Mouse (Mus musculus) lung, adult 2 months (tissue): ENCODE data around the gene Arid5b. TPM values are rescaled to one million over a fixed set of nuclear protein-coding genes. Genes with fewer than 3 reads are reported as not detected.

Experiments used
- DNase-seq: peaks from one replicate; pipeline ENCODE4 v3.0.0; 2022
- H3K4me1 ChIP-seq: fragments of 200-500 bp; 2 replicates; pipeline ENCODE4 v1.6.1; 2011; ENCODE audit warnings: low read length; ENCODE audit not compliant: control insufficient read depth, insufficient read depth
- H3K4me3 ChIP-seq: fragments of 200-500 bp; replicated peaks from 2 replicates; pipeline ENCODE3; 2011; ENCODE audit warnings: low read depth, mild to moderate bottlenecking, control low read depth, low read length; ENCODE audit errors: extremely low read depth
- CTCF ChIP-seq: fragments of 200-500 bp; IDR thresholded peaks from 2 replicates; pipeline ENCODE4 v1.5.1; 2011; ENCODE audit warnings: mild to moderate bottlenecking, low read length, control low read depth; ENCODE audit not compliant: insufficient read depth
- POLR2A ChIP-seq: fragments of 200-500 bp; IDR thresholded peaks from 2 replicates; pipeline ENCODE4 v1.6.1; 2011; ENCODE audit warnings: low read depth, mild to moderate bottlenecking, control low read depth, low read length, borderline replicate concordance; ENCODE audit errors: extremely low read depth
- WGBS: fragments of 180-500 bp; shearing (Covaris S2); methylation state at CpG from one replicate; pipeline ENCODE4 v1.1.7; 2018; 5-methylcytosine and 5-hydroxymethylcytosine counted together
- polyA plus RNA-seq: library from polyadenylated mRNA; depleted of rRNA; stranded (reverse); fragments of >200 nt; gene quantifications from 2 replicates; pipeline ENCODE4 v1.2.3, GENCODE M21; 2012

Arid5b gene
- polyA plus RNA-seq, 1 experiment = 20.1 TPM

- no peak for TF ChIP-seq CTCF
- TF ChIP-seq POLR2A = no peak
- H3K4me3 ChIP-seq = no peak overlapping the region
- H3K4me1 ChIP-seq = no peaks in the 10 kb centered on the region
Observed at GRCm38 (mm10) chr10:68289465-68289864, 10.9 kb upstream of the Arid5b start.

GRCm38 (mm10) chr10:68282466-68283391 lies 4.2 kb upstream of the Arid5b start:
- Histone ChIP-seq H3K4me1 (no peaks in the 10 kb centered on the region), H3K4me3 (peak overlapping the region; percentile 55)
- peak; percentile 42; the same call in 1 of the 2 replicates for TF ChIP-seq POLR2A
- TF ChIP-seq CTCF = peak; percentile 70
- DNase-seq = peak; percentile 72
- under 1% methylated on average over 27 of the region's 27 CpGs for WGBS

More at GRCm38 (mm10) chr10:68289465-68289864, 10.9 kb upstream of the Arid5b start:
- DNase-seq = no peak
- 78% methylated on average over 4 of the region's 4 CpGs for WGBS

GRCm38 (mm10) chr10:68281775-68282106 lies 3.2 kb upstream of the Arid5b start:
- H3K4me1 ChIP-seq = no peaks in the 10 kb centered on the region
- no peak overlapping the region for H3K4me3 ChIP-seq
- DNase-seq = no peak
- TF ChIP-seq CTCF (no peak), POLR2A (no peak)
- WGBS = 65% methylated on average over 3 of the region's 3 CpGs

GRCm38 (mm10) chr10:68281076-68281774 lies 2.7 kb upstream of the Arid5b start:
- DNase-seq = no peak
- TF ChIP-seq POLR2A (no peak), CTCF (no peak)
- 75% methylated on average over 6 of the region's 6 CpGs for WGBS
- no peak overlapping the region for H3K4me3 ChIP-seq
- H3K4me1 ChIP-seq = no peaks in the 10 kb centered on the region

GRCm38 (mm10) chr10:68279516-68280501 lies 1.3 kb upstream of the Arid5b start:
- DNase-seq = peak; percentile 71

GRCm38 (mm10) chr10:68277671-68278151 lies 829 bp downstream of the Arid5b start:
- H3K4me1 ChIP-seq = no peaks in the 10 kb centered on the region; the same call in 1 of the 2 replicates
- H3K4me3 ChIP-seq = peak overlapping the region; percentile 88
- TF ChIP-seq CTCF (no peak), POLR2A (no peak)
- DNase-seq = peak; percentile 68
- WGBS = under 1% methylated on average over 15 of the region's 15 CpGs

More at GRCm38 (mm10) chr10:68279516-68280501, 1.3 kb upstream of the Arid5b start:
- under 1% methylated on average over 41 of the region's 41 CpGs for WGBS
- no peak for TF ChIP-seq CTCF
- peak; percentile 75; the same call in 1 of the 2 replicates for TF ChIP-seq POLR2A
- H3K4me3 ChIP-seq = peak overlapping the region; percentile 84
- no peaks in the 10 kb centered on the region for H3K4me1 ChIP-seq

- TF ChIP-seq CTCF (no peak), POLR2A (no peak; the same call in 1 of the 2 replicates)
- Histone ChIP-seq H3K4me3 (peak overlapping the region; percentile 90), H3K4me1 (no peaks in the 10 kb centered on the region; the same call in 1 of the 2 replicates)
- WGBS = under 1% methylated on average over 33 of the region's 34 CpGs
- peak; percentile 74 for DNase-seq
Observed at GRCm38 (mm10) chr10:68276976-68277441, 1.5 kb downstream of the Arid5b start.

GRCm38 (mm10) chr10:68276350-68276975 lies 2.1 kb downstream of the Arid5b start:
- TF ChIP-seq CTCF = no peak
- TF ChIP-seq POLR2A = peak; percentile 69; the same call in 1 of the 2 replicates
- Histone ChIP-seq H3K4me1 (no peaks in the 10 kb centered on the region; the same call in 1 of the 2 replicates), H3K4me3 (peak overlapping the region; percentile 90)
- under 1% methylated on average over 29 of the region's 29 CpGs for WGBS
- peak; percentile 83 for DNase-seq
